Mouse (Mus musculus) cortical plate, adult 2 months (tissue): ENCODE measurements around the gene Eya3.

Source experiments
- CTCF ChIP-seq: fragments of 200-500 bp; IDR thresholded peaks from 2 replicates; pipeline ENCODE4 v1.5.1; 2011; ENCODE audit warnings: mild to moderate bottlenecking, control low read depth, low read length; ENCODE audit not compliant: insufficient read depth; ENCODE audit errors: extremely low read depth
- POLR2A ChIP-seq: fragments of 200-500 bp; IDR thresholded peaks from 2 replicates; pipeline ENCODE4 v1.6.1; 2011; ENCODE audit warnings: mild to moderate bottlenecking, low read length, control low read depth; ENCODE audit not compliant: insufficient read depth; ENCODE audit errors: extremely low read depth

- TF ChIP-seq CTCF (no peak), POLR2A (no peak)
Measured at GRCm38 (mm10) chr4:132652842-132653241, 14.1 kb downstream of the Eya3 start.
